Mouse (Mus musculus) gastrocnemius, adult 8-10 months (tissue): ENCODE measurements around the gene Diaph3. TPM values are rescaled to one million over a fixed set of nuclear protein-coding genes. Genes with fewer than 3 reads are reported as not detected.
"Not testable (repeated sequence)": the region's sequence is repeated elsewhere in the genome, so short reads cannot be mapped to it uniquely, and the experiment has no call there.

Source experiments
- DNase-seq, 2 experiments: peaks; one replicate each; pipeline ENCODE4 v3.0.0; 2022; ENCODE audit warnings: low spot score in 2 of 2
- total RNA-seq, 4 experiments: library from RNA; stranded (reverse); gene quantifications; 2 replicates each; pipeline ENCODE4 v1.2.4; 2022

The Diaph3 gene
- total RNA-seq, 4 experiments from 2014 or later, result 0.15 to 0.27 TPM; not detected in 2

DNA sequence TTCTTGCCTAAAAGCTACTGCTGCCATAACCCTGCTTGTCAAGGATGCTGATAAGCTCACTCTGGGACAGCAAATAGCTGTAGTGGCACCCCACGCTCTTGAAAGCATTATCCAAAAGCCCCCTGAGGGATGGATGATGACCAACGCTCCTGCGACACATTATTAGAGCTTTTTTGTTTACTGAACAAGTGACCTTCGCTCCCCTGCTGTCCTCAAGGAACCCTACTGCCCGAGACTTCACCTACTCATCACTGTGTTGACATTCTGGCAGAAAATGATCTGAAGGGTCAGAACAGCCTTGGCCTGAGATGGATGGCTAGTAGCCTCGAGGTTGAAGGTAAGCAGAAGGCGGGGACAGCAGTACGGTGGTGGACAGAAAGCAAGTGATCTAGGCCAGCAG lies 56.1 kb downstream of the Diaph3 start:
- DNase-seq, result not testable (repeated sequence)

DNA sequence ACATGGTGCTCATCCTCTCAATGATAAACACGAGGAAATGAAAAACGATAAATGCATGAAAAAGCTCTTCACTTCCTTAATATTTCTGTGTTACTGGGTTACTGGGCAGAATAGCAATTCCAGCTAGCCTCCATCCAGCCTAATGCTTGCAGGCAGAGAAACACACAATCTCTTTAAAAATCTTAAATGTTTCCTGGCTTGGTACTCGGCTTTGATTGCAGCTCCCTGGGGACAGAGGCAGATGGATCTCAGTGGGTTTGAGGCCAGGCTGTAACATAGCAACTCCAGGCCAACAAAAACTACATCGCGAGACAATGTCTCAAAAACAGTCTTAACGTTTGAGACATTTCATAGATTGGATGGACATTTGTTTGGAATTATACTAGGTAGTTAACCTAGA lies 57.1 kb downstream of the Diaph3 start:
- DNase-seq, result no peak

DNA sequence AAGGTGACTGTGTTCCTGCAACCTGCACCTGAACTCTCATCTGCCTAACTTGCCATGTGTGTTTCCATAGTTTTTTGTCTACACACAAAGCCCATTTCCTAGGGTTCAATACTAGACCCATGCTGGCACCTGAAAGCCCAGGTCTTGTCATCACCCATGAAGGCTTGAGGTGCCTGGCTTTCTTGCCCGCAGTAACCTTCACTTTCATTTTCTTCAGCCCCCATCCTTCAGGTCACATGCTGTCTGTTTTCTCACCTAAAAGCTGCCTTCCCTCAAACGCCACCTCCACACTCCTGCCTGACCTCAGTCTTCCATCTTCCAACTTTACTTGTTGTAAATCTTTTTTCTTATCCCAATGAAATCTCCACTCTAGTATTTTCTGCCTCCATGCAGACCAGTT lies 61.3 kb downstream of the Diaph3 start:
- no peak for DNase-seq

DNA sequence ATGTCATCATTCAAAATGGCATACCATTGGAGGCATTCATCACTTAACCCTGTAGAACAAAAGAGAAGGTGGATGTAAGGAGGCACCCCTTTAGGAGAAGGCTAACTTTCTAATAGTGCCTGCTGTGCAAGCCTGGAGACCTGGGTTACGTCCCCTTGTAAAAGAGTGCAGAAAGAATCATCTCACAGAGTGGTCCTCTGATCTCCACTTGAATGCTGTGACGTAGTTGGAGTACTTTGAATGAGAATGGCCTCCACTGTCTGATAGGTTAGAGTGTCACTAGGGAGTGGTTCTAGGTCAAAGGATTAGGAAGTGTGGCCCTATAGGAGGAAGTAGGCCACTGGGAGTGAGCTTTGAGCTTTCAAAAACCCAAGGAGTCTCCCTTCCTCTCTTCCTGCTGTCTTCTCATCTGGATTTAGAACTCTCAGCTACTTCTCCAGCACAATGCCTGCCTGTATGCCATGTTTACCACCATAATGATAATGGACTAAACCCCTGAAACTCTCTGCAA lies 66.0 kb downstream of the Diaph3 start:
- no peak for DNase-seq

DNA sequence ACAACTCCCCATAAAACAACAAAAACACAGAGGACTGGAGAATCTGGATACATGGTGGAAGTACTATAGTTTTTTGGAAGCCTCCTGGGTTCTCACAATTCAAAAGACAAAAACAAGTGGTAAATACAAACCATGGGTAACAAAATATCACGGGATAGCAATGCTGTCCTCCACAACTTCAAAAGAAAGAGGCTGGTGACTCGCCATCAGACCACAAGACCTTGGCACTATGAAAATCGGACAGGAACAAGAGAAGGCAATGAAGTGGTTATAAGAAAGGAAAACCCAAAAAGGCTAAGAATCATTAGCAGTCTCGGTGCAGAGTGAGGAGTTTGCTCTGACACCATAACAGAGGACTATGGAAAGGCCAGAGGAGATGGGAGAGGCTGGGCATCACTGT lies 76.8 kb downstream of the Diaph3 start:
- DNase-seq, result no peak

DNA sequence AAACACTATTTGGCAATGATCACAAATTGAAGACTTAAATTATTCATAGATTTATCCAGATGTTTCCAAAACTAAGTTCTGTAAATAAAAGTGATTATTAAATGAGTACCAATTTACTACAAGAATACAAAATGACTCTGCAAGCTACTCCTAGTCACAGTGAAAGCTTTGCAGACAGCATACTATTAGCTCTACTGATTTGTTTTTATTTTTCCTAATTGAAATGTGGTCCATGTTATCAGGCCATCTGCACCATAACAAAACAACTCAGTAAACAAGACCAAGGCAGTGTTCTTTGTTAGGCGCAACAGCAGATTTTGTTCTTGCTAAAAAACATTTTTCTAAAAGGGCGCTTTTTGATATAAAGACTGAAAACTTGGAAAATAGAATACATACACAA lies 84.9 kb downstream of the Diaph3 start:
- DNase-seq, result no peak

DNA sequence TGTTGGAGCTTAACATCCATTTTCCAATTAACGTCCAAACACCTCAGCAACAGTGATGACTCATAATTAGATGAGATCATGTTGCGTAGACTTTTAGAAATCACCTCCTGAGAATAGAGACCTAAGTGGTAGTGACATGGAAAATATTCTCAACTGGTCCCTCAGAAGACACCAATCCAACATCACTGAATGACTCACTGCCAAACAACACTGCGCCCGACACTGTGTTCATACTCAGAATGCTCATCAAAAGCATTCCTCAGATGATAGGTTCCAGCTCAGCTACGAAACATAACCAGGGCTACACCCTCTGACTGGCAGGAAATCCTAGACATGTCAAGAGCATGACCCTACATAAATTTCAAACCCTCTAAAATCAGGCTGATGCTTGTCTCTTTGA lies 89.8 kb downstream of the Diaph3 start:
- DNase-seq, result no peak

DNA sequence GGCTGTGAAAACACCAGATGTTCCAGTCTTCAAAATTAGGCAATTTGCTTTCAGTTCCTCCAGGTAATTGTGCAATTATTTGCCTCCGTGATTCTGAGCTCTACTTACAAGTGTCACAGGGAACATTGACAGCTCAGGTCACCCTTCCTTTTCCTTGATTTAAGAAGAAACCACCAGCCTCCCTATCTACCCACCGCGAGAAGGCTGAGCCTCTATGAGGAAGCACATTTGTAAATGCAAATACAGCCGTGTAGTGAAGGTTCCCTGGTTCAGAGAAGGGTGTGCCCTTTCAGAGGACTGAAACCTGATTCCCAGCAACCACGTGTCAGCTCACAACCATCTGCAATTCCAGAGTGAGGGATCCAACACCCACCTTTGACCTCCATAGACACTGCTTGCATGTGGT lies 96.6 kb downstream of the Diaph3 start:
- no peak for DNase-seq

DNA sequence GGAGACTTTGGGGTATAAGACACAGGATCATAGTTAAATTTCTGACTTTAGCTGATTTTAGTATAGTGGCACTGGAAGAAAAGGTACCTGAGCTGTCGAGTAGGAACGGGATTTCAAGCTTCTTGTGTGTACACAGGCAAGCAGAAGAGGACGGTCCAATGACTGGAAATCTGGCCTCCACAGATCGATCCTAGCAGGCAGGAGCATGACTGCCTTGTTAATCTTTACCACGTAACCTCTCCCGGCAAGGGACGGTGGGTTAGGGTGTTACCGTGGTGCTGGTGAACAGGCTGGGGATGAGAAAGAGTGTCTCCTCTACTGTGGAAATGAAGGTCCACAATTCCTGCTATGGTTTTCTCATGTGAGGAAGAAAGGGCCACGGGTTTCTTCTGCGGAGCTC lies 120.8 kb downstream of the Diaph3 start:
- no peak for DNase-seq

DNA sequence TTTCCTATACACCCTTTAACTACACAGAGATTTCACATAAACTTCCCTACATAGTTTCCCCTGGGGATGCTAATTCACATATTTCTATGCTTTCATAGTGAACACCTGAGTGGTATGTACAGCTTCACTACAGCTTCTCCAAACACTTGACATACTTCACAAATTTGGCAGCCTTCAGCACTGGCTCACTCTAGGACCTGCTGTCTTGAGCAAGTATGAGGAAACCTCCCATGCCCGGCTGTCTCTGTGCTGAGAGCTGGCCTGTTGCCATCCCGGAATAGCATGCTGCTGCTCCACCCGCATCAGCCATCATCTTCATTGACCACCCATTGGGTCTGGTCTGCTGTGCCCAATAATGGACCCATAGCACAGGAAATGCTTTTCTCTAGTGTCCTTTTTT lies 121.3 kb downstream of the Diaph3 start:
- DNase-seq, result no peak

DNA sequence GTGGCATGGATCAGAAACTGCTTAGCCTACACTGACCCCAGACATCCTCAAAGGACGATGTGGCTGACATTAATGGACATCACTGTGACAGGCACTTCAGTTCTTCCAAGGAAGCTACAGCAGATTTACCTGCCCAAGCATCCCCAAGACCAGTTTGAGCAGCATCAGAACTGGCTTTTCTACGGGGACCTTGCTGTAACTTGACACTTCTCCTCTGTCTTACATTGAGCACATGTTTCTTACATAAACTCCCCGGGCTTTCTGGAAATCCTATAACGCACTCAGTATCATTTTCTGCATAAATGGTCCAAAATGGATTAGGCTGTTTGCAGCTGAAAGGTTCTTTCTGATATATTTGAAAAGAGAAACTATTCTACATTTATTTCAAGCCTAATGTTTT lies 143.7 kb downstream of the Diaph3 start:
- no peak for DNase-seq

DNA sequence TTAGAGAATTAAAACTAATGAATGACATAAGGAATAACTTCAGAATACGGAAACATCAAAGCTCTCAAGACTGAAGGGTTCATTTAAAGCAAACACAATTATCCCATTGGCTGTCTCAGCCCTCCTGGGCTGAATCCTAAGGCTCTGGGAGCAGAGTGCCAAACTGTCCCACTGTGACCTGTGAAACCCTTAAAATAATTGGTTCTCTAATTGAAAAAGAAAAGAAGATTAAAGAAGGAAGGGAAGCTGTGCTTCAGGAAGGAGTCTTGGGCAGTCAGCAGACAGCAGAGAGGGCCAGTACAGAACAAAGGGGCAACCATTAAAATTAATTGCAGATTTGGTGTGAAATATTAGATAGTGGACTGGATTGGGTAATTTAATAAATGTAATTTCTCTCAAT lies 189.9 kb downstream of the Diaph3 start:
- DNase-seq, result no peak

DNA sequence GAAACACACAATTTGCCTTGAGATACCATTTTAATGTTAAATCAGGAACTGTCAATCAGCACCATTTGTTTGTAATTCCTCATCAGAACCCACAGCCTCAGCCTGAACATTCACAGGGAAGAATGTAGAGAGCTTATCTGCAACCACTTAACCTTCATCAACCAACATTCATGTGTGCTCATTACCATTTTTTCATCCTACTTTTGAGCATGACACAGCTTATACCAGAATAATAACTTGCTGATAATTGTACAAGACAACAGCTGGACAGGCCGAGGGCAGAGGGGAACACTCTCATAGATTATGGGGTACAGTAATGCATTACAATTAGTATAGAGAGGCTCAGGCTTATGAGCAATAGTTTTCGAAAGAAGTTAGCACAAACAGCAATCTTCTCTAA lies 203.1 kb downstream of the Diaph3 start:
- DNase-seq, result no peak

DNA sequence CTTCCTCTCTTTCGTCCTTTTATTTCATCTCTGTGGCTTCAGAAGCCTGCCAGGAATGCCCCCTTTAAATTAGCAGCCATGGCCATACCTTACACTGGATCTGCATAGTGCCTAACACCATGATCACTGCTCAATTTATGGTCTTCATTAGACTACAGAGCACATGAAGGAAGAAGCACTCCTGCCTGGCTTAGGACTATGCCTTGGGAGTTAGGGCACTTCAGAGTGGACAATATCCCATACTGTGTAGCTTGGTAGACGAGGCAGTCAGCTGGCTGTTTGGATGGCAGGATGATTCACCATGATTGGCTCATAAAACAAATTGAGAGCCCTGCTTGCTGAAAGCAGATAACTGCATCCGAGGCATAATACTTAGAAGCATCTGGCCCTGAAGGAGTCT lies 204.6 kb downstream of the Diaph3 start:
- DNase-seq, result no peak

DNA sequence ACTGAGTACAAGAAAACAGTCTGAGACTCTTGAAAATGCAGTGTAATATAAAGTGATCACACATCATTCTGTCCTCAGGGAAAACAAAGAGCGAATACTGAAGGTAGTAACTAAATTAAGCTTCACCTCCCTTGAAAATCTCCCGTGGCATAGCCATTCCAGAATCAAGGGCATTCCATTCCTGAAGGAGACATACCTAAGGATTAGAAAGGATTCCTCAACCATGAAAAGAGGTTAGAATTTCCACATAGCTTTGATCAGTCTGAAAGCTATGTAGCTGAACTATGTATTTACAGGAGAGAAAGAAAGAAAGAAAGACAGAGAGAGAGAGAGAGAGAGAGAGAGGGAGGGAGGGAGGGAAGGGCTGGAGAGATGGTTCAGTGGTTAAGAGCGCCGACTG lies 210.3 kb downstream of the Diaph3 start:
- no peak for DNase-seq

DNA sequence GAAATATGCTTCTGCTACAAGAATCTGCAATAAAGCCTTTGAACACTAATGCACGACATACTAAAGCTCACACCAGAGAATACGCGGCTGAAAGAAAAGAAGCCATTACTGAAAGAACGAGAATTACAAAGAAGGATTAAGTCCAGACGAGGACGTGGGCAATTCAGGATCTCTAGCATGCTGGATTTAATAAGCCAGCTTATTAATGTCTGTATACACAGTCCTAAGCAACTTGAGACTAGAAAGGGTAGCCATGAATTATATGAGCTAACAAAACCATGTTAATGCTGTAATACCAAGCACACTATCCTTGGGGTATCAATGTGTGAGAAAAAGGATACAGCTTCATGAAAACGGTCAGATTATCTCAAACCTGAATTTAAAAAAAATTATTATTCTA lies 214.2 kb downstream of the Diaph3 start:
- DNase-seq, result no peak

DNA sequence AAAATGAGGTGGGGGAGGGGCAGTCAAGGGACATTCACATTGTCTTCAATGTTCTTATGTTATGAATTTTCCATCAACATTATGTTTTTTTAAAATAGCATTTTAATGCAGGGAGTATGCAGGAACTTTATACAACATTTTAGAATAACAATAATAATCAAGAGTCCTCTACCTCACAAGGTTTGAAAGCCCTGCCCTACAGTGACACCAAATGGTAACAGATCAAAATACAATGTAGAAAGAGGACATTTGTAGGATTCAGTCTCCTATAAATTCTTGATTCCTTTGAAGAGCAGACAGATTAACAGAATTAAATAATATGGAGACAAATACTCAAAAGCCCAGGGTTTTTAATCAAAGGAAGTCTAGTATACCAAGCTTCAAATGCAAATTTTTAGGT lies 242.1 kb downstream of the Diaph3 start:
- no peak for DNase-seq

DNA sequence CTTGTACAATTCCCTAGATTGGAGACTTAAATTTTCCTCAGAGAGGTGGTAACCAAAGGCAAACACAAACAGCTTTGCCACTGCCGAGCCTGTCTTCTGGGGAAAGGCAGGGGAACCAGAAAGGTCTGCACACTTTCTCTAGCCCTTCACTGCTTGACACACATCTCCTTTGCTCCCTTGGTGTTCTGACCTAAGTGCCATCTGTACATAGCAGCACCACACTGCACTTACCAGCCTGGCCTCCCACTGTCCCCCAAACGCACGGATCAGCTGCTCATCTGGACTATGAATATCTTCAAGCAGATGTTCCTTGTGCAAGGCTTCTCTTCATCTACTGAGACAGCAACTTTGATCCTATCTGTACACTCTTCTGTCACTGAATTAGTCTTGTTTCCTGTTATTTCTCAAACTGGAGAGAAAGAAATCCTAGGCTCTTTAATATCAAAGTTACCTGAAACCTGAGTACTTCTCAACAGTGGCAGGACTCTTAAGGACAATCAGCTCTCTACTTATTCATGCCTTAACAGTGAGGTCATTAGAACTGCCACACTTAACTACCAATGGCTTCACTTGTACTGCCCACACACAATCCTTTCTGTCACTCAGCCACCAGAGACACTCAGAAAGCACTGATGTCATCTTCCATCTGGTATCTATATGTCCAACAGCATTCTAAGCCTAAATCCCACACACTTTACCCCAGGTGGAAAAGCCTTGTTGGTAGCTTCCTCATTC lies 251.8 kb downstream of the Diaph3 start:
- no peak for DNase-seq

DNA sequence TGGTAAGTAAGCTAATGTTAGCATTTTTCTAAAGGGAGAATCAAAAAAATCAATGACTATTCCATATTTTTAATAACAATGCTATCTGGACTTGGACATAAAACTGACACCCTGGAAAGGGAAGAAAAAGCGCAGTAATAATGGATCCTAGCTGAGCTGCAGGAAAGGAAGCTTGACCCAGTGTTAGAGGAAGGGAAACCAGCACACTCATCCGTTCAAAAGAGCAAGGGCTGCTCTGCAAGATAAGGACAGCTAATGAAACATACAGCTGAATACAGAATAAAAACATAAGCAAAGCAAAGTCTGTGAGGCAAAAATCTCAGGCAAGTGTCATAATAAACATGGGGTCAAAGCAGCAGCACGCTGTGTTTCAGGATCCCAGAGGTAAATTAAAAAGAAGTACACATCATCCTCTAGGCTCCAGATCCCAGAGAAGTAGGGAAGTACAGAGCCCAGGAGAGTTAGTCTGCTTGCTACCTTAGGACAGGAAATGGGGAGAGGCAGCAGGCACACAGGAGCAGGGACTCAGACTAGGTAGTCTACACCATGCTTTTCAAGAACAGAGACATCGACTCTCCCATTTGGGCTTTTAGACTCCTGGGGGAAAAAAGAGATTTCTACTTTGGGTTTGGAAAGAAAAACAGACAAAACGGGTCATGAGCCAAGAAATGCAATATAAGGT lies 255.5 kb downstream of the Diaph3 start:
- no peak for DNase-seq

DNA sequence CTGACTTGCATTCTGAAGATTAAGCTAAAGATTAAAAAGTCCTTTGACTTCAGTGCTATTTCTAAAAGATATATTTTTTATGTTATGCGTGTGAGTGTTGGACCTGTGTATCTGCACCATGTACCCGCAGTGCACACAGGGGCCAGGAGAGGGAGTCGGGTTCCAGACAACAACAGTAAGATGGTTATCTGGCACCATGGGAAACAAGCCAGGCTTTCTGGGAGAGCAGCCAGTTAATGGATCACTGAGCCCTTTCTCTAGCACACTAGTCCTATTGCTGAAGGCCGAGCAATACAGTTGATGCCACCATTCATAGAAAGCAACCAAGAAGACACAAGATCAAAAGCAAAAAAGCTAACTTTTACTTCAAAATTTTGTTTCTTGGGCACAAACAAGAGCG lies 271.5 kb downstream of the Diaph3 start:
- no peak for DNase-seq

DNA sequence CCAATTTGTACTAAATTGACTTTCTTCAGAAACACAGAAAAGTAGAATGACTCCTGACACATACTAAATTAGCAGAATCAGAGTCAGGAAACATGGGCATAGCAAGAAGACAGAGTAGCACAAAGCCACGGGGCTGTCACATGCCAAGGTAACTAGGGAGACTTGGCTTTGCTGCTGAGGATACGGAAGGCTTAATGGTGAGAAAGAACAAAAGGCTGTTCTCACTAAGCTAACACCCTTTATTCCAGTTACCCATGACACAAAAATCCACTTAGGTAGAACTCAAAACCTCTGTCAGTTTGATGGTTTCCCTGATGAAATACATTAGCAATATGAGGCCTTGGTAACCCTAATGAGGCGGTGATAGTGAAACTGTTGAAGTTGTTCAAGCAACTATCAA lies 273.9 kb downstream of the Diaph3 start:
- no peak for DNase-seq

DNA sequence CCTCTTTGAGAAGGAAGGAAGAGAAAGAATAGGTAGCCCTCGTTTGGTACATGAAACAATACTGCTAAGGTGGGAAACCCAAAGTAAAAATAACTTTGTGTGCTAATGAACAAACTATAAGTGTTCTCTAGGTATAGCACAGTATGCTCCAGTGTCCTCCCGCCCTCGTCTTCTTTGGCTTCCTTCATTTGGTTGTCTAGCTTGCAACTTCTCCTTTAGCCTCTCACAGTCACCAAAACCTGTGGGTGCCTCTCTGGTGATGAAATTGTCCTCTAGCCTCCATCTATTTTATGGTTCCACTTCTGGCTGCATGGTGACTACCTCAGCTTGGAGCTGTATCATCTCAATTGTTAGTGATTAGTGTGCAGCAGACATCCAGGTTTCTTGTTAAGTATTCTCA lies 277.0 kb downstream of the Diaph3 start:
- DNase-seq, result no peak

DNA sequence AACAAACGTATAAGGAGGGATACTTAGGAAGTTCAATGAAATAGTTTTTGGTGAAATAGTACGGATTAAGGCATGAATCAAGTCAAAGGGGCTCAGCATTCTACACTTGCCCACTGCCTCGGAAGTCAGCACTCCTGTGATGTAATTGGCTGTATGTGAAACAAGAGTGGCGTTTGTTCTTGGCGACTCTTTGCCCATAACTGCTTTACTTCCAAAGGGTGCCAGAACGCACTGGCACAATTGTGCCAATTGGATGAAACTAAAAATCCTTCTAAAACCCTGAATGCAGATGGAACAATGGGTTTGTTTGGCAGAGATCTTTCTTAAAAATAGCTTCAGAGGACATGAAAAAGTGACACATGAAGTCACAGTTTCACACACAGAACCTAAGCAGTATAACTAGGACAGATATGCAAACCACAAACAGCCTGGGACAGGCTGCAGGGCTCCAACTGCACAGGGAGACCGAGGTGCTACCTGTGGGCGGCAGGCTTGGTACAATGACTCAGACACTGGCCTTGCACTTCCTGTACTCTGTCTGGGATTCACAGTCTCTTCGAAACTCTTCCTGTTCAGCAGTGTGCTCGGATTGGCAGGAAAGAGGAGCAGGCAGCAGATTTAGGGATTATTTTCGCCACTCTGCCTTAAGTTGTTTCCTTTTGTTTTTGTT lies 279.6 kb downstream of the Diaph3 start:
- DNase-seq, result no peak
